Mouse (Mus musculus) midbrain, embryonic 11.5 days (tissue): ENCODE results near the gene Mtor. TPM values are rescaled to one million over a fixed set of nuclear protein-coding genes. Genes with fewer than 3 reads are reported as not detected.

Experiments
- ATAC-seq: fragments of 200-750 bp; cut with Nextera tagmentation; 2 replicates; pipeline ENCODE4 v1.8.0; 2017; ENCODE audit warnings: moderate TSS enrichment, moderate library complexity; ENCODE audit not compliant: low FRiP score
- DNase-seq: peaks from one replicate; pipeline ENCODE4 v3.0.0; 2015; ENCODE audit warnings: low spot score; ENCODE audit errors: missing footprints
- H3K27ac ChIP-seq: fragments of 300-500 bp; sonication (generic); 2 replicates; pipeline ENCODE4 v1.5.1; 2014; ENCODE audit warnings: low read depth, low read length
- H3K27me3 ChIP-seq: fragments of 300-500 bp; sonication (generic); 2 replicates; pipeline ENCODE4 v1.6.1; 2014; ENCODE audit warnings: mild to moderate bottlenecking, low read length, moderate library complexity, mixed read lengths; ENCODE audit not compliant: control insufficient read depth, insufficient read depth
- H3K36me3 ChIP-seq: fragments of 300-500 bp; sonication (generic); 2 replicates; pipeline ENCODE4 v1.6.1; 2014; ENCODE audit warnings: mild to moderate bottlenecking, low read length, moderate library complexity, mixed read lengths; ENCODE audit not compliant: control insufficient read depth, insufficient read depth
- H3K4me1 ChIP-seq: fragments of 300-500 bp; sonication (generic); 2 replicates; pipeline ENCODE4 v1.6.1; 2014; ENCODE audit warnings: low read length; ENCODE audit not compliant: control insufficient read depth, insufficient read depth
- H3K4me2 ChIP-seq: fragments of 300-500 bp; sonication (generic); 2 replicates; pipeline ENCODE4 v1.6.1; 2014; ENCODE audit warnings: mild to moderate bottlenecking, moderate library complexity
- H3K4me3 ChIP-seq: fragments of 300-500 bp; sonication (generic); 2 replicates; pipeline ENCODE4 v1.5.1; 2014; ENCODE audit warnings: low read depth, low read length
- H3K9ac ChIP-seq: fragments of 300-500 bp; sonication (generic); 2 replicates; pipeline ENCODE4 v1.6.1; 2014; ENCODE audit warnings: low read length
- H3K9me3 ChIP-seq: fragments of 300-500 bp; sonication (generic); 2 replicates; pipeline ENCODE4 v1.6.1; 2016; ENCODE audit warnings: low read length; ENCODE audit not compliant: control insufficient read depth
- WGBS: fragments of 180-500 bp; shearing (Covaris S2); extraction: QIAGEN DNeasy Blood & Tissue Kit; methylation state at CpG from one replicate; pipeline ENCODE4 v1.1.7; 2014; 5-methylcytosine and 5-hydroxymethylcytosine counted together
- polyA plus RNA-seq: library from polyadenylated mRNA; unstranded; fragments of >200 nt; fragmentation: Nextera tagmentation; extraction: Ambion mirVana; gene quantifications from 2 replicates; pipeline ENCODE4 v1.2.1, GENCODE M21; 2014

Mtor gene
- polyA plus RNA-seq, 1 experiment from 2014 or later: 30.9 TPM

GRCm38 (mm10) chr4:148460656-148461284 lies 12.4 kb downstream of the Mtor start:
- WGBS: 63% methylated on average over 12 of the region's 12 CpGs
- DNase-seq: no peak
- H3K27ac ChIP-seq: no peak overlapping the region

DNA sequence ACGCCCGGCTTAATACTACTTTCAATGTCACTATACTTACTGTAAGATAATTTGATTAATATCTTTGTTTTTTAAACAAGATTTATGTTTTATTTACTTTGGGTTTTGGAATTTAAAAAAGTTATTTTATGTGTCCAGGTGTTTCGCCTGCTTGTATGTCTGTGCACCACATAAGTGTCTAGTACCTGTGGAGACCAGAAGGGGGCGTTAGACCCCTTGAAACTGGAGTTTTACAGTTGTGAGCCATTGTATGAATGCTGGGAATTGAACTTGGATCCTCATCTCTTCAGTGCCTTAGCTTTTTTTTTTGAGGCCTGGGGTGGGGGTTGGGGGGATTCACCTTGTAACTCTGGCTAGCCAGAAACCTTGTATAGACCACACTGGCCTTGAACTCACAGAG lies 13.4 kb downstream of the Mtor start:
- no peak overlapping the region for H3K27ac ChIP-seq
- no peaks in the 10 kb centered on the region for H3K9me3 ChIP-seq
- H3K9ac ChIP-seq: no peak overlapping the region
- H3K4me1 ChIP-seq: no peaks in the 10 kb centered on the region
- no peak for DNase-seq
- 83% methylated on average over 4 of the region's 4 CpGs for WGBS
- H3K4me3 ChIP-seq: no peak overlapping the region
- peaks cover 38% of the 10 kb centered on the region for H3K36me3 ChIP-seq
- no peak overlapping the region for H3K4me2 ChIP-seq
- no peak for ATAC-seq
- H3K27me3 ChIP-seq: no peaks in the 10 kb centered on the region

More at GRCm38 (mm10) chr4:148460656-148461284, 12.4 kb downstream of the Mtor start:
- Histone ChIP-seq H3K4me2 (no peak overlapping the region), H3K27me3 (no peaks in the 10 kb centered on the region), H3K4me3 (no peak overlapping the region), H3K9me3 (no peaks in the 10 kb centered on the region), H3K36me3 (peaks cover 45% of the 10 kb centered on the region), H3K9ac (no peak overlapping the region), H3K4me1 (no peaks in the 10 kb centered on the region)
- no peak for ATAC-seq

DNA sequence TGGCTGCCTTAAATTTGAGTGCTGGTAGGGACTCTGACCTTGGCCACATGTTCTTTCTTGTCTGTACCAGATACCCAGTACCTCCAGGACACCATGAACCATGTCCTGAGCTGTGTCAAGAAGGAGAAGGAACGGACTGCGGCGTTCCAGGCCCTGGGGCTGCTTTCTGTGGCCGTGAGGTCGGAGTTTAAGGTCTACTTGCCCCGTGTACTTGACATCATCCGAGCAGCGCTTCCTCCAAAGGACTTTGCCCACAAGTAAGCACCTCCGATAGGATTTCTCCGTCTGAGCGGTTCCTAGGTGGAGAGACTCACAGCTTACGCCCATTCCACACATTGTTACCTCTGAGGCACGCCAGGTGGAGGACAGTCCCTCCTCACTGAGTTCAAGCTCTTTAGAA lies 14.3 kb downstream of the Mtor start:
- no peaks in the 10 kb centered on the region for H3K4me1 ChIP-seq
- H3K27ac ChIP-seq: no peak overlapping the region
- no peaks in the 10 kb centered on the region for H3K27me3 ChIP-seq
- DNase-seq: no peak
- peaks cover 35% of the 10 kb centered on the region for H3K36me3 ChIP-seq
- WGBS: 97% methylated on average over 13 of the region's 13 CpGs
- ATAC-seq: no peak
- H3K9ac ChIP-seq: no peak overlapping the region
- no peaks in the 10 kb centered on the region for H3K9me3 ChIP-seq
- no peak overlapping the region for H3K4me2 ChIP-seq
- H3K4me3 ChIP-seq: no peak overlapping the region

GRCm38 (mm10) chr4:148463208-148463960 lies 15.0 kb downstream of the Mtor start:
- H3K36me3 ChIP-seq: peaks cover 35% of the 10 kb centered on the region

GRCm38 (mm10) chr4:148464301-148464700 lies 15.9 kb downstream of the Mtor start:
- WGBS: 97% methylated on average over 12 of the region's 12 CpGs
- no peak overlapping the region for H3K4me3 ChIP-seq
- ATAC-seq: no peak
- H3K27ac ChIP-seq: no peak overlapping the region
- no peaks in the 10 kb centered on the region for H3K4me1 ChIP-seq
- peaks cover 34% of the 10 kb centered on the region for H3K36me3 ChIP-seq
- no peaks in the 10 kb centered on the region for H3K9me3 ChIP-seq
- H3K4me2 ChIP-seq: no peak overlapping the region
- no peak for DNase-seq
- no peak overlapping the region for H3K9ac ChIP-seq
- no peaks in the 10 kb centered on the region for H3K27me3 ChIP-seq

More at GRCm38 (mm10) chr4:148463208-148463960, 15.0 kb downstream of the Mtor start:
- 88% methylated on average over 14 of the region's 14 CpGs for WGBS
- no peaks in the 10 kb centered on the region for H3K9me3 ChIP-seq
- H3K9ac ChIP-seq: no peak overlapping the region
- no peak overlapping the region for H3K4me2 ChIP-seq
- H3K4me1 ChIP-seq: no peaks in the 10 kb centered on the region
- no peaks in the 10 kb centered on the region for H3K27me3 ChIP-seq
- no peak overlapping the region for H3K4me3 ChIP-seq
- no peak overlapping the region for H3K27ac ChIP-seq
- ATAC-seq (0 out of 2 replicates have a peak, but pooled peaks have one; percentile 33), DNase-seq (no peak)

DNA sequence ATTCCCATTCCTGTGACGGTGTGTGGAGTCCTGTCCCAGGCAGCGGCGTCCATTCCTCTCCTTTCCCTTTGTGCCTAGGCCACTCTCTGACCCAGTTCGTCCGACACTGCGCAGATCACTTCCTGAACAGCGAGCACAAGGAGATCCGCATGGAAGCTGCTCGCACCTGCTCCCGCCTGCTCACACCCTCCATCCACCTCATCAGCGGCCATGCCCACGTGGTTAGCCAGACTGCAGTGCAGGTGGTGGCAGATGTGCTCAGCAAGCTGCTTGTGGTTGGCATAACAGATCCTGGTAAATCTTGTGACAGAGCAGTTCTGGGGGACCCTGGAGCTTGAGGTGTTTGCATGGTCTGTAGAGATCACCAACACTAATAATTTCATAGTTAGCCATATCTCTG lies 16.5 kb downstream of the Mtor start:
- no peak overlapping the region for H3K27ac ChIP-seq
- no peaks in the 10 kb centered on the region for H3K4me1 ChIP-seq
- no peak overlapping the region for H3K9ac ChIP-seq
- no peak for DNase-seq
- H3K9me3 ChIP-seq: no peaks in the 10 kb centered on the region
- H3K4me3 ChIP-seq: no peak overlapping the region
- peaks cover 39% of the 10 kb centered on the region for H3K36me3 ChIP-seq
- no peak overlapping the region for H3K4me2 ChIP-seq
- no peaks in the 10 kb centered on the region for H3K27me3 ChIP-seq
- WGBS: 96% methylated on average over 12 of the region's 12 CpGs
- ATAC-seq: no peak

- ATAC-seq (no peak), DNase-seq (no peak)
- H3K4me1 ChIP-seq: no peaks in the 10 kb centered on the region
- H3K4me2 ChIP-seq: no peak overlapping the region
- peaks cover 47% of the 10 kb centered on the region for H3K36me3 ChIP-seq
- WGBS: 90% methylated on average over 5 of the region's 5 CpGs
- H3K9ac ChIP-seq: no peak overlapping the region
- H3K4me3 ChIP-seq: no peak overlapping the region
- H3K27me3 ChIP-seq: no peaks in the 10 kb centered on the region
- H3K27ac ChIP-seq: no peak overlapping the region
- H3K9me3 ChIP-seq: no peaks in the 10 kb centered on the region
Observed at GRCm38 (mm10) chr4:148466511-148467079, 18.2 kb downstream of the Mtor start.

DNA sequence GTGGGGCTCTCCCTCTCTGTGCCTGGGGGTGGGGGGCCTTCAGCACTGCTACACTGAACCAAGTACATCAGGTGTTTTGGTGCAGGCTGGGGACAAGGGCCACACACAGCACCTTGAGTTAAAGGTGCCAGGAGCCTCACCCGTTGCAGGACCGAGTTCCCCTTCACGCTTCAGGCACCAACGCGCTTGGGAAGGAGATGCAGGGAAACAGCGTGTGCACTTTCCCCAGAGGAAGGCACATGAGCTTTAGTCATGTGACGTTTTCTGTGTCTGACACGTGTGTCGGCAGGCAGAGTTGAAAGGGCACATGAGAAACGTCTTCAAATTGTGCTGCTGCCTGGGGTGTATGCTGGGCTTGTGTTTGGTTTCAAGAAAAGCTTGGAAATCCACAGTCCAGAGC lies 20.0 kb downstream of the Mtor start:
- no peak for ATAC-seq
- no peaks in the 10 kb centered on the region for H3K9me3 ChIP-seq
- no peaks in the 10 kb centered on the region for H3K27me3 ChIP-seq
- no peak overlapping the region for H3K4me3 ChIP-seq
- peaks cover 49% of the 10 kb centered on the region for H3K36me3 ChIP-seq
- no peak overlapping the region for H3K9ac ChIP-seq
- no peaks in the 10 kb centered on the region for H3K4me1 ChIP-seq
- H3K4me2 ChIP-seq: no peak overlapping the region
- WGBS: 94% methylated on average over 10 of the region's 10 CpGs
- no peak for DNase-seq
- no peak overlapping the region for H3K27ac ChIP-seq
